25 mouse cellular contexts compared by ENCODE assay signal in genomic region chr9:15522348-15522747, GRCm38 (mm10). TPM values are rescaled to one million over a fixed set of nuclear protein-coding genes. Genes with fewer than 3 reads are reported as not detected.
DNase-seq lines count a peak whose midpoint lies in the region; ATAC-seq and TF ChIP-seq lines count a peak whose summit lies in the region.
"Had no signal": no experiment of that assay in that cellular context is flagged by ENCODE, and none has a peak within 500 bp of the region (broad histone marks: within the 10 kb centered on the region; RNA-seq: fewer than 3 reads in every experiment).

No protein-coding gene starts in this region.

- no peak for ATAC-seq in stomach, embryonic 15.5 days (ENCODE audit: insufficient read depth, low FRiP score, low read depth)
- no peak for ATAC-seq in stomach, postnatal 0 days (ENCODE audit: low FRiP score, low TSS enrichment)
- ATAC-seq: activated CD4-positive, CD25-positive, alpha-beta regulatory T cell, adult 4 months; intestine, embryonic 15.5 days had no signal

- H3K4me1 ChIP-seq in heart, embryonic 10.5 days, result peaks cover 54% of the 10 kb centered on the region
- H3K4me1 ChIP-seq in stomach, embryonic 15.5 days, result peaks cover 8% of the 10 kb centered on the region; the same call in 1 of the 2 replicates
- no peaks in the 10 kb centered on the region for H3K4me1 ChIP-seq in stomach, postnatal 0 days (replicated peaks; ENCODE audit: control insufficient read depth, insufficient read depth)
- H3K4me1 ChIP-seq: neural tube, embryonic 12.5 days had no signal

- H3K9me3 ChIP-seq in heart, embryonic 10.5 days, result no peaks in the 10 kb centered on the region
- no peaks in the 10 kb centered on the region for H3K9me3 ChIP-seq in stomach, embryonic 15.5 days
- no peaks in the 10 kb centered on the region for H3K9me3 ChIP-seq in stomach, postnatal 0 days (ENCODE audit: control insufficient read depth, low read length)
- H3K9me3 ChIP-seq: embryonic facial prominence, embryonic 15.5 days; forebrain, embryonic 10.5 days; G1E; hindbrain, embryonic 13.5 days; intestine, embryonic 15.5 days; limb, embryonic 10.5 days; neural tube, embryonic 12.5 days had no signal

- H3K4me2 ChIP-seq in stomach, embryonic 15.5 days, result no peak overlapping the region
- no peak overlapping the region for H3K4me2 ChIP-seq in stomach, postnatal 0 days (replicated peaks; ENCODE audit: low read depth)
- H3K4me2 ChIP-seq: embryonic facial prominence, embryonic 15.5 days; hindbrain, embryonic 13.5 days; intestine, embryonic 15.5 days; liver, embryonic 11.5 days; lung, embryonic 14.5 days; neural tube, embryonic 12.5 days had no signal

- no peak for TF ChIP-seq CTCF in stomach, postnatal 0 days (IDR thresholded peaks at IDR 0.05; ENCODE audit: low read depth)

- intact Hi-C loops in heart, postnatal 36 days (cut with DNase I), result loop anchor here (2.0 kb wide), 1 partner anchor 14 kb away; no protein-coding TSS in a partner anchor

- no peak overlapping the region for H3K9ac ChIP-seq in stomach, embryonic 15.5 days
- H3K9ac ChIP-seq in stomach, postnatal 0 days (ENCODE audit: low read length), result no peak overlapping the region
- H3K9ac ChIP-seq: embryonic facial prominence, embryonic 15.5 days; hindbrain, embryonic 13.5 days; intestine, embryonic 15.5 days; lung, embryonic 14.5 days; neural tube, embryonic 12.5 days had no signal

- WGBS in heart, embryonic 10.5 days, result 89% methylated on average over 10 of the region's 10 CpGs
- whole genome bisulfite sequencing in stomach, embryonic 15.5 days, result 78% methylated on average over 10 of the region's 10 CpGs
- 85% methylated on average over 10 of the region's 10 CpGs for WGBS in stomach, postnatal 0 days

- H3K27me3 ChIP-seq in heart, embryonic 10.5 days (ENCODE audit: insufficient read depth, poor library complexity, severe bottlenecking), result no peaks in the 10 kb centered on the region
- H3K27me3 ChIP-seq in stomach, embryonic 15.5 days (replicated peaks), result no peaks in the 10 kb centered on the region
- H3K27me3 ChIP-seq in stomach, postnatal 0 days (ENCODE audit: control insufficient read depth, insufficient read depth, low read length), result no peaks in the 10 kb centered on the region
- H3K27me3 ChIP-seq: embryonic facial prominence, embryonic 15.5 days; hindbrain, embryonic 13.5 days; intestine, embryonic 15.5 days; neural tube, embryonic 12.5 days had no signal

- no peak overlapping the region for H3K4me3 ChIP-seq in heart, embryonic 10.5 days
- no peak overlapping the region for H3K4me3 ChIP-seq in stomach, embryonic 15.5 days (replicated peaks)
- no peak overlapping the region for H3K4me3 ChIP-seq in stomach, postnatal 0 days (ENCODE audit: low read depth, low read length)
- H3K4me3 ChIP-seq: embryonic facial prominence, embryonic 15.5 days; forebrain, embryonic 10.5 days; gastrocnemius, adult 2 months; hindbrain, embryonic 13.5 days; intestine, embryonic 15.5 days; limb, embryonic 10.5 days; neural tube, embryonic 12.5 days had no signal

- H3K36me3 ChIP-seq in heart, embryonic 10.5 days, result no peaks in the 10 kb centered on the region
- H3K36me3 ChIP-seq in stomach, embryonic 15.5 days, result no peaks in the 10 kb centered on the region
- H3K36me3 ChIP-seq in stomach, postnatal 0 days (ENCODE audit: control insufficient read depth, insufficient read depth, low read length), result no peaks in the 10 kb centered on the region
- H3K36me3 ChIP-seq: embryonic facial prominence, embryonic 15.5 days; G1E; hindbrain, embryonic 13.5 days; intestine, embryonic 15.5 days; neural tube, embryonic 12.5 days had no signal

- no peak overlapping the region for H3K27ac ChIP-seq in heart, embryonic 10.5 days
- H3K27ac ChIP-seq in stomach, embryonic 15.5 days, result 0 out of 2 replicates have a peak overlapping the region, but pooled peaks have one; percentile 16
- H3K27ac ChIP-seq in stomach, postnatal 0 days (replicated peaks), result no peak overlapping the region
- H3K27ac ChIP-seq: embryonic facial prominence, embryonic 15.5 days; forebrain, embryonic 10.5 days; hindbrain, embryonic 13.5 days; intestine, embryonic 15.5 days; limb, embryonic 10.5 days; neural tube, embryonic 12.5 days had no signal

- no peak for TF ChIP-seq EP300 in stomach, postnatal 0 days (optimal IDR thresholded peaks at IDR 0.05)

- DNase-seq in heart, embryonic 10.5 days (ENCODE audit: low spot score), result peak; percentile 58
- no peak for DNase-seq in heart, postnatal 36 days
- no peak for DNase-seq in stomach, postnatal 0 days (ENCODE audit: low spot score)
- DNase-seq in adrenal gland, postnatal 25 days, result peak; percentile 26
- DNase-seq in gastrocnemius, postnatal 25 days, result no peak
- DNase-seq in cerebellum, postnatal 36 days, result no peak
- DNase-seq: cerebellum, adult 11 months; cerebellum, postnatal 14 days; gastrocnemius, adult 2 months; heart, adult 18-20 months; kidney, adult 9 months; kidney, postnatal 25 days; lung, embryonic 14.5 days; lung, postnatal 4 days; right cerebral cortex, postnatal 25 days had no signal

RNA-seq across cellular contexts. Expression of gene Smco4, which starts 29.1 kb away (rescaled TPM):
- polyA plus RNA-seq in heart, embryonic 10.5 days (2016; fragmentation: Nextera tagmentation; extraction: Ambion mirVana), result 2.0 and 2.9 TPM in 2 replicates
- 10 to 100 TPM; 22.2 to 24.0 TPM for total RNA-seq in heart, postnatal 36 days (2021)
- polyA plus RNA-seq in stomach, embryonic 15.5 days (2015; fragmentation: Nextera tagmentation; extraction: Ambion mirVana), result 4.1 and 4.9 TPM in 2 replicates
- 1.4 and 1.9 TPM in 2 replicates for polyA plus RNA-seq in stomach, postnatal 0 days (2015; fragmentation: Nextera tagmentation; extraction: Ambion mirVana)
- total RNA-seq in adrenal gland, postnatal 25 days (2021), result 26.6 and 32.0 TPM in 2 replicates
- total RNA-seq in gastrocnemius, postnatal 25 days (2021), result 10 to 100 TPM in 1 of 2 experiments, 1 to 10 TPM in 1; 9.4 to 11.3 TPM
- polyA plus RNA-seq: G1E had no signal

Comparison
In these comparisons a context has a peak if more than half of its experiments do, and no peak if none do; other contexts are left out.
1. DNase-seq: peak in heart, embryonic 10.5 days (single experiment) and adrenal gland, postnatal 25 days (single experiment); none in heart, postnatal 36 days (0 of 2), stomach, postnatal 0 days (single experiment), gastrocnemius, postnatal 25 days (single experiment) and cerebellum, postnatal 36 days (0 of 2).